Mouse (Mus musculus) G1E (cell line): ENCODE measurements around the gene Ccdc191.

Experiments
- CTCF ChIP-seq: IDR thresholded peaks from 2 replicates; pipeline ENCODE4 v1.5.1; 2012; ENCODE audit warnings: low read depth, low read length, inconsistent platforms, mixed read lengths
- GATA1 ChIP-seq: IDR thresholded peaks from 2 replicates; pipeline ENCODE4 v1.6.1; 2012; ENCODE audit warnings: borderline replicate concordance, low read length, inconsistent platforms, mixed read lengths
- POLR2AphosphoS5 ChIP-seq: IDR thresholded peaks from 2 replicates; pipeline ENCODE4 v1.6.1; 2012; ENCODE audit warnings: low read depth, low read length, inconsistent platforms; ENCODE audit not compliant: insufficient replicate concordance
- TAL1 ChIP-seq: conservative IDR thresholded peaks from 2 replicates; pipeline ENCODE4 v1.6.1; 2012; ENCODE audit warnings: low read depth, low read length, inconsistent platforms, mixed read lengths

DNA sequence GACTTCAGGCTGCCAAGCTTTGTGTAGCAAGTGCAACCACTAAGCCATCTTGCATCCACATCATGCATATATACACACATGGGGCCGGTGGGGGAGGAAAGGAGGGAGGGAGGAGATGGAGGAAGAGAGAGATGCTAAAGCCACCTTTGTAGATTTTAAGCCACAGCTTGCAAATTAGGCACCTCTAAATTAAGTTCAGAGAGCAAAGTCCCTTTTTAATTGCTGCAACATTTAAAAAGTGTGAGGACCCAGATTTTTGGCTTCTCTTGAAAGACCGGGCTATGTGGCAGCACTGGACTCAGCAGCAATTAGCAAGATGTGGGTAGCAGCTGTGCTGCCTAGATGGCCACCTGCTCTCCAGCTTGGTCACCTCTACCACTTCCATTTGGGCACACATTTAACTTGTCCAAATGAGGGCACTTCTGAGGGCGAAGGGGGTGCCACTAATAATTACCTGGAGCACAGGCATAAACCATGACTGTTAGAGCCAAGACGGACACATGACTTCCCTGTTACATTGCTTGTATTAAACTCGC lies 30.6 kb upstream of the Ccdc191 start:
- no peak for TF ChIP-seq GATA1
- no peak for TF ChIP-seq CTCF
- TF ChIP-seq POLR2AphosphoS5: no peak
- no peak for TF ChIP-seq TAL1
